Comparison of ENCODE assay signal across 17 mouse cellular contexts in the genomic region with DNA sequence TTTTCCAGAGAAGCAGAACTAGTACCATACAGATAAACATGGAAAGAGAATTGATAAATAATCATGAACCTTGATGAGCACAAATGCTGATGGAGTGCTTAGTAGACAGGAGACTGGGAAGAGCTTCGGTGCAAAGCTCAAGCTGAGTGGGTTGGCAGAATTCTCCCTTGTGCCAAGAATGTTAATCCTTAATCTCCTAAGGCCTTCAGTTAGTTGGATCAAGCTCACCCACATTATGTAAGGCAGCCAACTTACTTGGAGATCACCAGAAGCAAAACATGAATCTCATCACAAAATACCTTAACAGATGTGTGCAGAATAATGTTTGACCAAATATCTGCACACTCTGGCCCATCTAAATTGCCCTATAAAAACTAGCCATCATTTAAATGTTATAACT.
A peak's percentile ranks its signal among the peaks of the same experiment; 100 is the strongest.
DNase-seq lines count a peak whose midpoint lies in the region.
"Had no signal": no experiment of that assay in that cellular context is flagged by ENCODE, and none has a peak within 500 bp of the region (broad histone marks: within the 10 kb centered on the region; RNA-seq: fewer than 3 reads in every experiment).

No protein-coding gene starts in this region.

- peak; percentile 17 for DNase-seq in kidney, adult 11 months
- no peak for DNase-seq in kidney, postnatal 4 days
- peak; percentile 63 for DNase-seq in kidney, adult 9 months
- DNase-seq in kidney, postnatal 14 days: no peak
- DNase-seq in retina, postnatal 1 day: peak; percentile 34
- DNase-seq in retina, embryonic 14.5 days (ENCODE audit: low spot score): no peak
- no peak for DNase-seq in adrenal gland, postnatal 25 days
- DNase-seq: adrenal gland, adult 8-10 months; adrenal gland, postnatal 36 days; cerebellum, adult 11 months; cerebellum, adult 2 months; cerebellum, adult 9-11 months; cerebellum, postnatal 25 days; gastrocnemius, postnatal 25 days; heart, adult 2 months; heart, postnatal 14 days; heart, postnatal 4 days had no signal

Comparison
In these comparisons a context has a peak if more than half of its experiments do, and no peak if none do; other contexts are left out.
1. DNase-seq: peak in kidney, adult 11 months (single experiment), kidney, adult 9 months (single experiment) and retina, postnatal 1 day (single experiment); none in kidney, postnatal 4 days (0 of 2), kidney, postnatal 14 days (single experiment), retina, embryonic 14.5 days (single experiment) and adrenal gland, postnatal 25 days (single experiment).